ENCODE assay signal across 7 mouse cellular contexts in the genomic region with DNA sequence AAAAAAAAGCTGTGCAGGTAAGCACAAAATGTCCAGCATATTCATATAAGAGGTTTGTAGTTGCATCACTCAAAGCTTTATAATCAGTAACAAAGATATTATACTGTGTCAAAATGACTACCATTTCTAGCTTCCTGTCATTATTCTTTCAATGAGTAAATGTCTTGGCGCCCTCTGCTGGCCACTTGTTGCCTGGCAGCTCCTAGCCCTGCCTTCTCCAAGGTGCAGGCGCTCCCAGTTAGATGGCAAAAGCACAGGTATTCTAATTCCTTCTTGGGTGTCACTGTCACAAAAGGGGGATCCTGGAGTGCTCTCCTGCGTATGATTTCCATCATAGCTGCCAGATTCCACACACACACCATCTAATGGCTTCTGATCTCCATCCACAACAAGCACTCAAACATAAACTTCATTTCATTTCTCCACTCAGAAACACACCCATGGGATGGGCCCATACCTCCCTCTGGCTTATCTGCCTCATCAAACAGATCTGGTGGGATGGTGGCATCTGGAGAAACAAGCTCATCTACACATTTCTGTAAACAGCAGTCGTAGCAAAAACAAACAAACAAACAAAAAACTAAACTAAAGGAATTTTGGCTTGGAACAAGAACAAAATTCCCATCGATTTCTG. TPM values are rescaled to one million over a fixed set of nuclear protein-coding genes. Genes with fewer than 3 reads are reported as not detected.
DNase-seq lines count a peak whose midpoint lies in the region; ATAC-seq lines count a peak whose summit lies in the region.

No protein-coding gene starts in this region.

- no peak overlapping the region for H3K9ac ChIP-seq in forebrain, embryonic 13.5 days

- WGBS in forebrain, embryonic 13.5 days = 53% methylated on average over 5 of the region's 5 CpGs

- no peaks in the 10 kb centered on the region for H3K4me1 ChIP-seq in forebrain, embryonic 13.5 days

- H3K27me3 ChIP-seq in forebrain, embryonic 13.5 days = no peaks in the 10 kb centered on the region

- H3K4me3 ChIP-seq in forebrain, embryonic 13.5 days = no peak overlapping the region

- H3K27ac ChIP-seq in forebrain, embryonic 13.5 days = no peak overlapping the region

- H3K36me3 ChIP-seq in forebrain, embryonic 13.5 days (ENCODE audit: poor library complexity, severe bottlenecking) = peaks cover 48% of the 10 kb centered on the region

- no peak overlapping the region for H3K4me2 ChIP-seq in forebrain, embryonic 13.5 days

- no peaks in the 10 kb centered on the region for H3K9me3 ChIP-seq in forebrain, embryonic 13.5 days (replicated peaks)

- ATAC-seq in forebrain, embryonic 13.5 days = 0 out of 2 replicates have a peak, but pooled peaks have one; percentile 36
- peak; percentile 97 for ATAC-seq in megakaryocyte progenitor cell, adult 5-6 weeks (replicated peaks; ENCODE audit: poor library complexity)

- peak; percentile 78 for DNase-seq in NIH3T3 (ENCODE audit: low read depth)
- peak; percentile 41 for DNase-seq in c-Kit-positive CD71-positive TER-119-negative erythroid progenitor cells, embryonic 14.5 days (ENCODE audit: low read depth)
- DNase-seq in hindlimb bud, embryonic 11.5 days (ENCODE audit: extremely low spot score, low read depth, low spot score) = peak; percentile 49
- DNase-seq in left cerebral cortex, adult 18-20 months (ENCODE audit: low spot score in 2 of 2) = peak; percentile 71 to 88
- DNase-seq in skeletal muscle tissue, adult 2 months (ENCODE audit: low read depth, low spot score) = peak; percentile 7

RNA-seq across cellular contexts. Expression of a gene that starts 49.9 kb away (rescaled TPM):
- 178 and 207 TPM in 2 replicates for polyA plus RNA-seq in forebrain, embryonic 13.5 days (2015; fragmentation: Nextera tagmentation; extraction: Ambion mirVana)
- total RNA-seq in left cerebral cortex, adult 18-20 months (2021) = 100 to 1,000 TPM; 103 to 107 TPM
- total RNA-seq in megakaryocyte progenitor cell, adult 5-6 weeks (2015) = 72.0 and 80.2 TPM in 2 replicates
- total RNA-seq in megakaryocyte progenitor cell, adult 5-6 weeks (2017) = 77.7 and 88.1 TPM in 2 replicates

Comparison
In these comparisons a context has a peak if more than half of its experiments do, and no peak if none do; other contexts are left out.
1. DNase-seq: peak in every context shown above with its lines; median percentile 80 in left cerebral cortex, adult 18-20 months; 78 in NIH3T3; 49 in hindlimb bud, embryonic 11.5 days; 41 in c-Kit-positive CD71-positive TER-119-negative erythroid progenitor cells, embryonic 14.5 days; 7 in skeletal muscle tissue, adult 2 months.